Mouse (Mus musculus): ENCODE data around the gene F8. TPM values are rescaled to one million over a fixed set of nuclear protein-coding genes. Genes with fewer than 3 reads are reported as not detected.

The F8 gene
- total RNA-seq (2023) = under 1 TPM; 0.30 to 0.47 TPM

GRCm38 (mm10) chrX:75382195-75382771 is at the start of gene F8, which contains the start of gene Fundc2:
Gene F8 (minus strand): TSS chrX:75382615.
Gene Fundc2 (plus strand): TSS chrX:75382399.

GRCm38 (mm10) chrX:75415936-75416785 is 33.7 kb upstream of the F8 start, which contains the start of the genes Cmc4, Mtcp1 and Brcc3:
Gene Cmc4 (minus strand): TSS chrX:75416584.
Gene Mtcp1 (minus strand): TSS chrX:75416588.
Gene Brcc3 (plus strand): TSS chrX:75416628.

GRCm38 (mm10) chrX:75163670-75164069 is 218.7 kb downstream of the F8 start, which contains the start of gene Smim9:
Gene Smim9 (minus strand): TSS chrX:75163770.

GRCm38 (mm10) chrX:75130467-75131160 is 251.8 kb downstream of the F8 start, which contains the start of gene Mpp1:
Gene Mpp1 (minus strand): TSS chrX:75131016.

Other genes starting within 250 kb of the F8 start
- not detected for gene Smim9, start 218.8 kb downstream of the F8 start, total RNA-seq (2023)
- 10 to 100 TPM; 21.2 to 33.8 TPM for gene Fundc2, start 216 bp downstream of the F8 start, total RNA-seq (2023)
- gene Cmc4, start 34.0 kb upstream of the F8 start, total RNA-seq (2023) = 10 to 100 TPM; 13.9 to 14.2 TPM
- 10 to 100 TPM; 14.0 to 17.3 TPM for gene Mtcp1, start 34.0 kb upstream of the F8 start, total RNA-seq (2023)
- gene Brcc3, start 34.0 kb upstream of the F8 start, total RNA-seq (2023) = 10 to 100 TPM; 29.5 to 32.8 TPM
- 10 to 100 TPM; 67.4 to 76.3 TPM for gene Vbp1, start 131.7 kb upstream of the F8 start, total RNA-seq (2023)
- gene Rab39b, start 195.6 kb upstream of the F8 start, total RNA-seq (2023) = under 1 TPM; 0.15 to 0.20 TPM

Data from T-cell, adult 66 days (primary cell).